Mouse (Mus musculus): ENCODE data around the gene Trex2. TPM values are rescaled to one million over a fixed set of nuclear protein-coding genes. Genes with fewer than 3 reads are reported as not detected.
A peak's percentile ranks its signal among the peaks of the same experiment; 100 is the strongest.
"Not testable (repeated sequence)": the region's sequence is repeated elsewhere in the genome, so short reads cannot be mapped to it uniquely, and the experiment has no call there.

Trex2 gene
- polyA plus RNA-seq, 1 experiment from 2014 or later: not detected

DNA sequence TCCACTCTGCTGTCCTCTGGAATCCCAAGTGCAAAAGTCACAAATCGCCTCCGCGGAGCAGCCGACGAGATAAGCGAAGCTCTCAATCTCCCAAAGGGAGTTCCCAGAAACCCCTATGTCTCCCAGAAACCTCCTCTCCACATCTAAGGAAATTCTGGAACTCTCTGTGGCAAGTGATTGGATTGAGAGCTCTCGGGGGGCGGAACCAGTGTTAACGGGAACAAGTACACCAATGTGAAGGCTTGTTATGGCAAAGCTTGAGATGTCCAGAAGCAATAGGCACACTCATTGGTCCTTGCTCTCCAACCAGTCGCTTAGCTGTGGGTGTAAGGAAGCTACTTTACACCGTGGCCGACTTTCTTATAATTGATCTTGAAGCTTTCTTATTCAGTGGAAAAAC lies 33.5 kb downstream of the Trex2 start:
- Histone ChIP-seq H3K4me3 (replicated peaks) (no peak overlapping the region), H3K27ac (no peak overlapping the region), H3K9me3 (no peaks in the 10 kb centered on the region), H3K9ac (replicated peaks) (no peak overlapping the region), H3K4me1 (replicated peaks) (no peaks in the 10 kb centered on the region), H3K36me3 (no peaks in the 10 kb centered on the region), H3K4me2 (replicated peaks) (no peak overlapping the region), H3K27me3 (no peaks in the 10 kb centered on the region)
- 94% methylated on average over 12 of the region's 12 CpGs for WGBS
- no peak for ATAC-seq

DNA sequence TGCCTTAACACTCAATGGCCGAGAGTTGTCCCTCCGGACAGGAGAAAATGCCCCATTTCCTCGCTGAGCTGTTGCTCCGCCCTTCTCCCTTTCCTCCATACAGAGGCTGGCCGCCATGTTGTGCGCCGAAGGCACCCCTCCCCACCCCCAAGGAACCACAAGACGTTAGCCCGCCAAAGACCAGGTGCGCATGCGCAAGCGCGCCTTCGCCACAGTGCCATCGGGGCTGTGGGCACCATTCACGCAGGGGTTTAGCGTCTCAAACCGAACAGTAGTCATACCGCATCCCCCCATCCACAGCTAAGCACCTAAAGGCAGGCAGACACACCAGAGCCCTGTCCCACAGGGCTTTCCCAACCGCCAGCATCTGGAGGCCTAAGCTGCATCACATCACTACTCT lies 34.2 kb downstream of the Trex2 start:
- 91% methylated on average over 20 of the region's 20 CpGs for WGBS

DNA sequence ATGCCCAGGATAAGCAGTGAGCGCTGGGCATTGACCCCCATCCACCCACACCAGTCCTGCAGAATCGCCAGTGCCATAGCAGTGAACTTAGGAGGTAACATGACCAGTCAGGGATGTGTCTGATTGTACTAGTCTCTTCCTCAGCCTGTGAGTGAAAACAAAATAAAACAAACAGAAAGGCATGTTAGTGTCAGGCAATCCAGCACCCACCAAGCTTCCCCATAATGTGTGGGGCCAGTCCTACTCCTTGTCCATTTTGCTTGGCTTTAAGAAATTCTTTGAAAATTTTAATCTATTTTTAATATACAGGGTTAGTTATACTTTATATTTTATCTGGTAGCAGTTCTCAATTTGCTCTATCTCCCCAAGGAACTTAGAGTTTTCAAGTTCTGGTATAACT lies 36.5 kb downstream of the Trex2 start, which contains the start of gene Gm18336:
Gm18336 (minus strand) TSS at position 101 of the 400 bp plus-strand sequence.
- H3K27me3 ChIP-seq; H3K4me2 ChIP-seq (replicated peaks); H3K27ac ChIP-seq; ATAC-seq; H3K4me1 ChIP-seq (replicated peaks); H3K36me3 ChIP-seq; H3K9ac ChIP-seq (replicated peaks); H3K4me3 ChIP-seq (replicated peaks); H3K9me3 ChIP-seq: not testable (repeated sequence)
- 78% methylated on average over 2 of the region's 2 CpGs for WGBS

More for the DNA sequence above, 34.2 kb downstream of the Trex2 start:
- Histone ChIP-seq H3K27me3 (no peaks in the 10 kb centered on the region), H3K27ac (no peak overlapping the region), H3K4me2 (replicated peaks) (no peak overlapping the region), H3K4me1 (replicated peaks) (no peaks in the 10 kb centered on the region), H3K9me3 (no peaks in the 10 kb centered on the region), H3K36me3 (no peaks in the 10 kb centered on the region), H3K9ac (replicated peaks) (no peak overlapping the region), H3K4me3 (replicated peaks) (no peak overlapping the region)
- no peak for ATAC-seq

- no peak overlapping the region for H3K9ac ChIP-seq (replicated peaks)
- H3K9me3 ChIP-seq: no peaks in the 10 kb centered on the region
- no peaks in the 10 kb centered on the region for H3K4me1 ChIP-seq (replicated peaks)
- no peak overlapping the region for H3K4me3 ChIP-seq (replicated peaks)
- no peak for ATAC-seq
- 100% methylated on average over 1 of the region's 1 CpGs for WGBS
- H3K27ac ChIP-seq: no peak overlapping the region
- no peak overlapping the region for H3K4me2 ChIP-seq (replicated peaks)
- H3K27me3 ChIP-seq: no peaks in the 10 kb centered on the region
- H3K36me3 ChIP-seq: no peaks in the 10 kb centered on the region
Measured at GRCm38 (mm10) chrX:73396446-73396845, 38.7 kb downstream of the Trex2 start.

- Histone ChIP-seq H3K9ac (replicated peaks) (no peak overlapping the region), H3K4me1 (replicated peaks) (no peaks in the 10 kb centered on the region), H3K27me3 (no peaks in the 10 kb centered on the region), H3K27ac (no peak overlapping the region), H3K4me2 (replicated peaks) (no peak overlapping the region), H3K36me3 (no peaks in the 10 kb centered on the region), H3K9me3 (no peaks in the 10 kb centered on the region), H3K4me3 (replicated peaks) (no peak overlapping the region)
- no peak for ATAC-seq
- WGBS: 86% methylated on average over 4 of the region's 4 CpGs
Measured at GRCm38 (mm10) chrX:73391481-73391880, 43.7 kb downstream of the Trex2 start.

- 36% methylated on average over 1 of the region's 1 CpGs for WGBS
- ATAC-seq: peak; percentile 14; the same call in 1 of the 2 replicates
Measured at GRCm38 (mm10) chrX:73384924-73385323, 50.2 kb downstream of the Trex2 start.

GRCm38 (mm10) chrX:73384419-73384818 lies 50.7 kb downstream of the Trex2 start:
- Histone ChIP-seq H3K36me3 (no peaks in the 10 kb centered on the region), H3K27me3 (no peaks in the 10 kb centered on the region), H3K9ac (replicated peaks) (no peak overlapping the region), H3K9me3 (no peaks in the 10 kb centered on the region), H3K4me3 (replicated peaks) (no peak overlapping the region), H3K4me1 (replicated peaks) (no peaks in the 10 kb centered on the region), H3K4me2 (replicated peaks) (no peak overlapping the region), H3K27ac (peak overlapping the region; percentile 74)
- 45% methylated on average over 6 of the region's 6 CpGs for WGBS
- ATAC-seq: peak; percentile 90

More at GRCm38 (mm10) chrX:73384924-73385323, 50.2 kb downstream of the Trex2 start:
- Histone ChIP-seq H3K36me3 (no peaks in the 10 kb centered on the region), H3K27ac (peak overlapping the region; percentile 74), H3K9ac (replicated peaks) (no peak overlapping the region), H3K9me3 (no peaks in the 10 kb centered on the region), H3K4me3 (replicated peaks) (no peak overlapping the region), H3K27me3 (no peaks in the 10 kb centered on the region), H3K4me1 (replicated peaks) (no peaks in the 10 kb centered on the region), H3K4me2 (replicated peaks) (no peak overlapping the region)

Other genes with a start within 250 kb of the Trex2 start
- gene Xlr3b, start 243.1 kb downstream of the Trex2 start, polyA plus RNA-seq (2015; fragmentation: Nextera tagmentation; extraction: Ambion mirVana): 16.4 and 20.6 TPM in 2 replicates
- 0.90 and 1.0 TPM in 2 replicates for gene Xlr4b, start 221.0 kb downstream of the Trex2 start, polyA plus RNA-seq (2015; fragmentation: Nextera tagmentation; extraction: Ambion mirVana)
- gene F8a, start 207.1 kb downstream of the Trex2 start, polyA plus RNA-seq (2015; fragmentation: Nextera tagmentation; extraction: Ambion mirVana): 29.6 and 34.5 TPM in 2 replicates
- gene Xlr4c, start 192.2 kb downstream of the Trex2 start, polyA plus RNA-seq (2015; fragmentation: Nextera tagmentation; extraction: Ambion mirVana): 0.39 TPM in 1 of 2 replicates, not detected in the other
- 0.13 and 0.23 TPM in 2 replicates for gene Xlr3c, start 170.0 kb downstream of the Trex2 start, polyA plus RNA-seq (2015; fragmentation: Nextera tagmentation; extraction: Ambion mirVana)
- gene Xlr5a, start 142.4 kb downstream of the Trex2 start, polyA plus RNA-seq (2015; fragmentation: Nextera tagmentation; extraction: Ambion mirVana): not detected in 2 replicates
- gene Xlr5c, start 142.4 kb downstream of the Trex2 start, polyA plus RNA-seq (2015; fragmentation: Nextera tagmentation; extraction: Ambion mirVana): not detected in 2 replicates
- gene Gm45015, start 98.5 kb downstream of the Trex2 start, polyA plus RNA-seq (2015; fragmentation: Nextera tagmentation; extraction: Ambion mirVana): not detected in 2 replicates
- 11.5 and 12.2 TPM in 2 replicates for gene Zfp275, start 92.7 kb downstream of the Trex2 start, polyA plus RNA-seq (2015; fragmentation: Nextera tagmentation; extraction: Ambion mirVana)
- gene Gm18336, start 36.6 kb downstream of the Trex2 start, polyA plus RNA-seq (2015; fragmentation: Nextera tagmentation; extraction: Ambion mirVana): not detected in 2 replicates
- 0.63 and 0.80 TPM in 2 replicates for gene Zfp92, start 24.2 kb downstream of the Trex2 start, polyA plus RNA-seq (2015; fragmentation: Nextera tagmentation; extraction: Ambion mirVana)
- gene Haus7, start 23.7 kb upstream of the Trex2 start, polyA plus RNA-seq (2015; fragmentation: Nextera tagmentation; extraction: Ambion mirVana): 72.8 and 80.9 TPM in 2 replicates
- gene Bgn, start 48.3 kb upstream of the Trex2 start, polyA plus RNA-seq (2015; fragmentation: Nextera tagmentation; extraction: Ambion mirVana): 16.7 and 21.2 TPM in 2 replicates
- gene Atp2b3, start 67.7 kb upstream of the Trex2 start, polyA plus RNA-seq (2015; fragmentation: Nextera tagmentation; extraction: Ambion mirVana): 2.6 and 2.8 TPM in 2 replicates
- gene Dusp9, start 204.1 kb upstream of the Trex2 start, polyA plus RNA-seq (2015; fragmentation: Nextera tagmentation; extraction: Ambion mirVana): 0.79 and 1.2 TPM in 2 replicates
- gene Pnck, start 224.8 kb upstream of the Trex2 start, polyA plus RNA-seq (2015; fragmentation: Nextera tagmentation; extraction: Ambion mirVana): 91.5 and 99.5 TPM in 2 replicates
- gene Slc6a8, start 237.8 kb upstream of the Trex2 start, polyA plus RNA-seq (2015; fragmentation: Nextera tagmentation; extraction: Ambion mirVana): 6.3 and 6.4 TPM in 2 replicates

Data from midbrain, embryonic 13.5 days (tissue).